Mouse (Mus musculus): ENCODE measurements at regions not wholly inside any gene's neighbourhood (a gene's known extent, or its start where the extent isn't known, plus 50 kb on each side); places are given as distances from the start of the nearest gene placed in this dataset.
"Not testable (repeated sequence)": the region's sequence is repeated elsewhere in the genome, so short reads cannot be mapped to it uniquely, and the experiment has no call there.

GRCm38 (mm10) chr9:104413021-104413420 lies 75.5 kb upstream of the Acpp start:
- Histone ChIP-seq H3K36me3 (replicated peaks) (no peaks in the 10 kb centered on the region), H3K27me3 (peaks cover 13% of the 10 kb centered on the region), H3K4me2 (no peak overlapping the region), H3K9ac (no peak overlapping the region), H3K4me1 (peaks cover 5% of the 10 kb centered on the region), H3K4me3 (replicated peaks) (no peak overlapping the region), H3K27ac (no peak overlapping the region), H3K9me3 (no peaks in the 10 kb centered on the region)
- WGBS = 56% methylated on average over 5 of the region's 5 CpGs
- ATAC-seq (ENCODE audit: low FRiP score) = no peak

DNA sequence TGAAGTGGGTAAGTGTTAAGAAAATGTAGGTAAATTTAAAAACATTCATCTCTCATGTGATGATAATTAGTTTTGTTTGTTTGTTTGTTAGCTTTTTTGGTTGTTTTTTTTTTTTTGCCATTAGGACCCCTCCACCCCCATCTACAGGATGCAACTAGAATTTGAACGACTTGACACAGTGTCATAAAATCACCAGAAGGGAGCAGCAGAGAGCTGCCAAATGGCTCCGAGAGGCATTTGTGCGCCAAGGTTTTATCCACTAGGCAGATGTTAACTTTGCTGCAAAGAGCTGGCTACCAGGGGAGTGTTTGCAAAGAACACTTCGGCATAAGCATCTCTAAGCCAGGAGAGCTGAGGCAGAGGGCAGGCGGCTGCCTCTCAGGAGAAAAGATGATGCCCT lies 72.7 kb upstream of the Acpp start:
- Histone ChIP-seq H3K27ac (no peak overlapping the region), H3K4me2 (peak overlapping the region; percentile 55; the same call in 1 of the 2 replicates), H3K36me3 (replicated peaks) (no peaks in the 10 kb centered on the region), H3K27me3 (peaks cover 21% of the 10 kb centered on the region), H3K9ac (no peak overlapping the region), H3K9me3 (no peaks in the 10 kb centered on the region), H3K4me1 (peaks cover 12% of the 10 kb centered on the region), H3K4me3 (replicated peaks) (0 out of 2 replicates have a peak overlapping the region, but pooled peaks have one; percentile 36)
- ATAC-seq (ENCODE audit: low FRiP score) = no peak
- WGBS = 6% methylated on average over 5 of the region's 5 CpGs

DNA sequence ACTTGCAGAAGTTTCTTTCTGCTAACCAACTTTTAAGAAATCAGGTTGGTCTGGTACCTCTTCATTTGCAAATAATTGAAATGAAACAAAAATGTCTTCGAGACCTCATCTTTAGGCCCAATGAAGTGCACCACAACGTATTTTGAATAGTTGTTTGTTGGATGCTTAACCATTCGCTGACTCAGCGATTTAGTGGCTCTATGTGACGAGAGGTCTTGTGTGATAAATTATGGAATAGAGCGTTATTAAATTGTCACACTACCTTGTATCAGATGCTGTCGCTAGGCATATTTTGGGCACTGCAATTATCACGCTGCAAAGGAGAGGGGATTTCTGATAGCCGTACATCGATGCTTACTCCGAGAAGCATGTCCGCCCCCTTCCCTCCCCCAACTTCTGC lies 71.8 kb upstream of the Acpp start:
- Histone ChIP-seq H3K9me3 (no peaks in the 10 kb centered on the region), H3K9ac (peak overlapping the region; percentile 29; the same call in 1 of the 2 replicates), H3K36me3 (replicated peaks) (no peaks in the 10 kb centered on the region), H3K27me3 (peaks cover 21% of the 10 kb centered on the region), H3K4me2 (peak overlapping the region; percentile 55), H3K4me1 (peaks cover 12% of the 10 kb centered on the region), H3K27ac (no peak overlapping the region), H3K4me3 (replicated peaks) (peak overlapping the region; percentile 36)
- ATAC-seq (ENCODE audit: low FRiP score) = no peak
- WGBS = 28% methylated on average over 12 of the region's 12 CpGs

- Histone ChIP-seq H3K27ac (no peak overlapping the region), H3K4me2 (peak overlapping the region; percentile 55), H3K9me3 (no peaks in the 10 kb centered on the region), H3K36me3 (replicated peaks) (no peaks in the 10 kb centered on the region), H3K9ac (peak overlapping the region; percentile 29; the same call in 1 of the 2 replicates), H3K4me3 (replicated peaks) (peak overlapping the region; percentile 36), H3K27me3 (peaks cover 21% of the 10 kb centered on the region), H3K4me1 (peaks cover 12% of the 10 kb centered on the region)
- ATAC-seq (ENCODE audit: low FRiP score) = 0 out of 2 replicates have a peak, but pooled peaks have one; percentile 23
- 28% methylated on average over 21 of the region's 21 CpGs for whole genome bisulfite sequencing
These were observed 71.2 kb upstream of the Acpp start for GRCm38 (mm10) chr9:104408571-104409294.

GRCm38 (mm10) chr9:104407559-104408376 lies 70.2 kb upstream of the Acpp start:
- Histone ChIP-seq H3K4me1 (peaks cover 12% of the 10 kb centered on the region), H3K9ac (no peak overlapping the region)

DNA sequence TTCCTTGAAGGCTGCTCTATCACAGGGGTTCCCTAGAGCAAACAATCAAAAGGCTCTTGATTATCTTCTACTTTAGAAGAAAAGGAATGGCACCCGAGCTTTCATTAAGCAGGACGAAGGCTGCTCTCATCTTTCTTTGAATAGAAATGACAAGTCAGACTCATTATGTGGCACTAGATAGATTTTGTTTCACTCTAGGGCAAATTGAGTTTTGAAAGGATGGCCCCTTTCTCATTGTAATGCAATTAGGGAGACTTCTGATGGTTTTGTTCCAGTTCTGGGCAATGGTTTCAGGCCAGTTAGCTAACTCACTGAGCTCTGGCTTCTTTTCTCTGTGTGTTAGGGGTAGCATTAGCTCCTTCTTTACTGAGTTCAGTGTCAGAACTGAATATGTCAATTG lies 69.5 kb upstream of the Acpp start:
- H3K9me3 ChIP-seq = no peaks in the 10 kb centered on the region
- peaks cover 12% of the 10 kb centered on the region for H3K4me1 ChIP-seq
- WGBS = 22% methylated on average over 2 of the region's 2 CpGs
- no peaks in the 10 kb centered on the region for H3K36me3 ChIP-seq (replicated peaks)
- no peak overlapping the region for H3K4me3 ChIP-seq (replicated peaks)
- no peak overlapping the region for H3K9ac ChIP-seq
- H3K27ac ChIP-seq = no peak overlapping the region
- H3K4me2 ChIP-seq = no peak overlapping the region
- H3K27me3 ChIP-seq = peaks cover 21% of the 10 kb centered on the region
- no peak for ATAC-seq (ENCODE audit: low FRiP score)

More at GRCm38 (mm10) chr9:104407559-104408376, 70.2 kb upstream of the Acpp start:
- no peak for ATAC-seq (ENCODE audit: low FRiP score)
- peak overlapping the region; percentile 55 for H3K4me2 ChIP-seq
- peak overlapping the region; percentile 28 for H3K4me3 ChIP-seq (replicated peaks)
- no peak overlapping the region for H3K27ac ChIP-seq
- peaks cover 21% of the 10 kb centered on the region for H3K27me3 ChIP-seq
- no peaks in the 10 kb centered on the region for H3K36me3 ChIP-seq (replicated peaks)
- 21% methylated on average over 17 of the region's 18 CpGs for WGBS
- H3K9me3 ChIP-seq = no peaks in the 10 kb centered on the region

GRCm38 (mm10) chr9:104406491-104406890 lies 68.9 kb upstream of the Acpp start:
- WGBS = 74% methylated on average over 7 of the region's 7 CpGs
- H3K9ac ChIP-seq = no peak overlapping the region
- no peak overlapping the region for H3K4me3 ChIP-seq (replicated peaks)
- no peak for ATAC-seq (ENCODE audit: low FRiP score)
- peaks cover 12% of the 10 kb centered on the region for H3K4me1 ChIP-seq
- H3K27me3 ChIP-seq = peaks cover 21% of the 10 kb centered on the region
- no peak overlapping the region for H3K4me2 ChIP-seq
- no peaks in the 10 kb centered on the region for H3K36me3 ChIP-seq (replicated peaks)
- no peaks in the 10 kb centered on the region for H3K9me3 ChIP-seq
- no peak overlapping the region for H3K27ac ChIP-seq

GRCm38 (mm10) chr9:104403863-104404262 lies 66.3 kb upstream of the Acpp start:
- Histone ChIP-seq H3K9ac (no peak overlapping the region), H3K36me3 (replicated peaks) (no peaks in the 10 kb centered on the region), H3K4me1 (peaks cover 7% of the 10 kb centered on the region), H3K9me3 (no peaks in the 10 kb centered on the region), H3K27ac (no peak overlapping the region), H3K27me3 (peaks cover 10% of the 10 kb centered on the region), H3K4me2 (no peak overlapping the region), H3K4me3 (replicated peaks) (no peak overlapping the region)
- no peak for ATAC-seq (ENCODE audit: low FRiP score)
- 79% methylated on average over 1 of the region's 1 CpGs for WGBS

DNA sequence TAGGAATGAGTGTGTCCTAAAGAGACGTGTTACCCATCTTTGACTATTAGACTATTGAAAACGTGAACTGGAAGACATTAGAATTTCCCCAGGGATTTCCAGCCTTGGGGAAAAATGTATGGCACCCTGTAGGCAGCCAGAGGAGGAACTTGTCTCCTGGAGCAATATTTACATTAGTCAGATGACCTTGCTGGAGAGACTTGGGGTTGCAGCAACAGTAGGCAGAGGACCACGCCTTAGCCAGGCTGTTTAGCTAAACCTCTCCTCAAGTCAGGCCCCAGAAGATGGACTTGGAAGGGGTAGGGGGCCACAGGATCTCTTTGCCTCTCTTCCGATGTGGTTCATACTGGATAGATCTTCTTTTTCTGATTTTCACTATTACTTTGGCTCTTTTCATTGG lies 64.1 kb upstream of the Acpp start:
- Histone ChIP-seq H3K9ac (no peak overlapping the region), H3K4me2 (no peak overlapping the region), H3K36me3 (replicated peaks) (no peaks in the 10 kb centered on the region), H3K27me3 (peaks cover 5% of the 10 kb centered on the region; the same call in 1 of the 2 replicates), H3K4me3 (replicated peaks) (no peak overlapping the region), H3K27ac (no peak overlapping the region), H3K9me3 (no peaks in the 10 kb centered on the region), H3K4me1 (no peaks in the 10 kb centered on the region)
- no peak for ATAC-seq (ENCODE audit: low FRiP score)
- WGBS = 81% methylated on average over 4 of the region's 4 CpGs

DNA sequence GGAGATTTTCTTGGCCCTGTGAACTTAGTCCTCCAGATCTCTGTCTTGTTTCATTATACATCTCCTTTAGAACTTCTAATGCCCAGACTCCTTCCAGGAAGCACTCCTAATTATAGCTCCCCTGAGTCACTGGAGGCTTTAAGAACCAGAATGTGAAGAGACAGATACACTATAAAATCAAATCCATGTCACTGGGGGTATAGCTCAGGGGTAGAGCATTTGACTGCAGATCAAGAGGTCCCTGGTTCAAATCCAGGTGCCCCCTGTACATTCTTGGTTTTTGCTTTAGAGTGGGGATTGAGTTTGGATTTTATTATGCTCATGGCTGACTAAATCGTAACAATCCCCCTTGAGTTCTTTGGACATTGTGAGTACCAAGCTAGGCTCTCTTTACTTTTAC lies 62.4 kb upstream of the Acpp start:
- Histone ChIP-seq H3K9me3 (no peaks in the 10 kb centered on the region), H3K27ac (no peak overlapping the region), H3K36me3 (replicated peaks) (no peaks in the 10 kb centered on the region), H3K9ac (no peak overlapping the region), H3K4me2 (no peak overlapping the region), H3K4me3 (replicated peaks) (no peak overlapping the region), H3K27me3 (no peaks in the 10 kb centered on the region), H3K4me1 (no peaks in the 10 kb centered on the region)
- 91% methylated on average over 1 of the region's 1 CpGs for WGBS
- ATAC-seq (ENCODE audit: low FRiP score) = no peak

- not testable (repeated sequence) for H3K36me3 ChIP-seq (replicated peaks); H3K4me1 ChIP-seq; H3K4me2 ChIP-seq; ATAC-seq (ENCODE audit: low FRiP score); H3K9me3 ChIP-seq; H3K9ac ChIP-seq; H3K27ac ChIP-seq; H3K4me3 ChIP-seq (replicated peaks); H3K27me3 ChIP-seq
- 79% methylated on average over 4 of the region's 4 CpGs for WGBS
These were observed 60.9 kb upstream of the Acpp start for GRCm38 (mm10) chr9:104398484-104398883.

GRCm38 (mm10) chr9:104387805-104388204 lies 50.3 kb upstream of the Acpp start:
- H3K27ac ChIP-seq = no peak overlapping the region
- H3K4me1 ChIP-seq = no peaks in the 10 kb centered on the region
- no peak overlapping the region for H3K4me2 ChIP-seq
- ATAC-seq (ENCODE audit: low FRiP score) = no peak
- no peaks in the 10 kb centered on the region for H3K27me3 ChIP-seq
- no peaks in the 10 kb centered on the region for H3K9me3 ChIP-seq
- no peak overlapping the region for H3K9ac ChIP-seq
- WGBS = 87% methylated on average over 7 of the region's 7 CpGs
- H3K36me3 ChIP-seq (replicated peaks) = no peaks in the 10 kb centered on the region
- H3K4me3 ChIP-seq (replicated peaks) = no peak overlapping the region

All from forebrain, embryonic 12.5 days (tissue).